Mouse (Mus musculus): ENCODE results near the gene Nucks1.

DNA sequence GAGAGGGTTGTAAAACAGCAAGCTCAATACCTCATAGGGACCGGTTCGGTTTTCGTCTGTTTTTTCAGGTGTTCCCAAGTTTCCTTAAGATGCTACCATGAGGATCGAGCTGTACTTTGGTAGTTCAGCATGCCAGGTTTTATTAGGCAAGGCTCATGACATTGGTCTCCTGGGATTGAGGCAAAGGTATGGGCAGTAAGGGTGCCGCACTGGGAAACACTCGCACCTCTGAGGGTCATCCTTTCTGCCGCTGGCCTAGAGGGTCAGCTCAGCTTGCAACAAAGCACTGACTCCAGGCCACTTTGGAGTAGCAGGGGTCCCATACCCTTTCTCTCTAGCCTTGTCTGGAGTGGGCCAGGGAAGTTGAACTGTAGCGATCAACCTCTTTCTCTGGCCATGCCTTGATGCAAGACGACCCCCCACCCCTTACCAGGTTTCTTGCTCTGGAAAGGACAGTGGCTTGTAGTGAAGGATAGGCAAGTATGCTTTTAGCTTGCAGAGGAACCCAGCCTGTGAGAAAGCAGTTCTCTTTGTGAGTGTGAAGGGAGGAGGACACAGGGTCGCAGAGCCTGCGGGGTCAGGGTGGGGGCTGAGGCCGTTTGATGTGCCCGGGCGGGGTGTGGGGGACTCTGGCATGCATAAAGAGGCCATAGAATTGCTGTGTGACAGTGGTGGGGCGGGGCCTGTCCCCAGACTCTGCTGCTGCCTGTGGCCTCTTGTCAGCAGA is 61.6 kb downstream of the Nucks1 start:
- TF ChIP-seq CTCF (IDR thresholded peaks at IDR 0.05; ENCODE audit: control insufficient read depth, insufficient read depth, insufficient replicate concordance, low read depth, low read length) (no peak), POLR2A (IDR thresholded peaks at IDR 0.05; ENCODE audit: control insufficient read depth, low read depth, low read length) (no peak)

All from testis, adult 2 months (tissue).